Mouse (Mus musculus) granulocyte monocyte progenitor cell, adult 5-6 weeks (primary cell): ENCODE measurements around the gene Fam69a. TPM values are rescaled to one million over a fixed set of nuclear protein-coding genes. Genes with fewer than 3 reads are reported as not detected.

ENCODE experiments used
- ATAC-seq: replicated peaks from 2 replicates; pipeline ENCODE4 v1.8.0; 2016; ENCODE audit warnings: mild to moderate bottlenecking, moderate TSS enrichment, inconsistent platforms; ENCODE audit not compliant: poor library complexity, severe bottlenecking
- total RNA-seq, 2 experiments: library from RNA; stranded (forward) in 1 of 2; stranded (reverse) in 1 of 2; fragments of 200-712, 200-1000 nt in 1 of 2; fragments of >200 nt in 1 of 2; fragmentation: Nextera tagmentation in 1 of 2; gene quantifications; 2 replicates each; pipeline ENCODE4 v1.2.3; 2014 to 2017

Fam69a gene
- total RNA-seq, 2 experiments from 2014 or later, result 21.8 to 22.9 TPM

- peak; percentile 47 for ATAC-seq
Observed at GRCm38 (mm10) chr5:107867970-107868904, 118.6 kb downstream of the Fam69a start.

- ATAC-seq, result peak; percentile 73
Observed at GRCm38 (mm10) chr5:107866127-107867126, 120.5 kb downstream of the Fam69a start.

- no peak for ATAC-seq
Observed at GRCm38 (mm10) chr5:107863971-107864370, 122.9 kb downstream of the Fam69a start.

GRCm38 (mm10) chr5:107858963-107859362 lies 127.9 kb downstream of the Fam69a start:
- peak; percentile 57 for ATAC-seq

Other genes with a start within 250 kb of the Fam69a start
- not detected in 2 replicates for gene Ube2d2b, start 157.0 kb downstream of the Fam69a start, total RNA-seq (2014; fragmentation: Nextera tagmentation)
- not detected in 2 replicates for gene Ube2d2b, start 157.0 kb downstream of the Fam69a start, total RNA-seq (2017)
- 21.4 and 22.4 TPM in 2 replicates for gene Evi5, start 112.0 kb downstream of the Fam69a start, total RNA-seq (2014; fragmentation: Nextera tagmentation)
- gene Evi5, start 112.0 kb downstream of the Fam69a start, total RNA-seq (2017), result 10.5 and 14.1 TPM in 2 replicates
- gene Rpl5, start 86.6 kb downstream of the Fam69a start, total RNA-seq (2014; fragmentation: Nextera tagmentation), result 433 and 504 TPM in 2 replicates
- gene Rpl5, start 86.6 kb downstream of the Fam69a start, total RNA-seq (2017), result 310 and 457 TPM in 2 replicates
- 77.6 and 89.9 TPM in 2 replicates for gene Mtf2, start 78.6 kb upstream of the Fam69a start, total RNA-seq (2014; fragmentation: Nextera tagmentation)
- 131 and 135 TPM in 2 replicates for gene Mtf2, start 78.6 kb upstream of the Fam69a start, total RNA-seq (2017)
- 60.2 and 62.0 TPM in 2 replicates for gene Tmed5, start 145.5 kb upstream of the Fam69a start, total RNA-seq (2014; fragmentation: Nextera tagmentation)
- 92.9 and 106 TPM in 2 replicates for gene Tmed5, start 145.5 kb upstream of the Fam69a start, total RNA-seq (2017)
- gene Ccdc18, start 145.8 kb upstream of the Fam69a start, total RNA-seq (2014; fragmentation: Nextera tagmentation), result 11.9 and 13.1 TPM in 2 replicates
- 23.4 and 32.6 TPM in 2 replicates for gene Ccdc18, start 145.8 kb upstream of the Fam69a start, total RNA-seq (2017)